Mouse (Mus musculus) midbrain, embryonic 10.5 days (tissue): ENCODE data around the gene Smyd3. TPM values are rescaled to one million over a fixed set of nuclear protein-coding genes. Genes with fewer than 3 reads are reported as not detected.
A peak's percentile ranks its signal among the peaks of the same experiment; 100 is the strongest.

Source experiments
- DNase-seq: peaks from one replicate; pipeline ENCODE4 v3.0.0-alpha.2; 2017; ENCODE audit warnings: low spot score
- H3K27ac ChIP-seq: fragments of 300-500 bp; sonication (generic); replicated peaks from 2 replicates; pipeline ENCODE4 v1.5.1; 2016; ENCODE audit warnings: mild to moderate bottlenecking
- H3K27me3 ChIP-seq: fragments of 300-500 bp; sonication (generic); 2 replicates; pipeline ENCODE4 v1.6.1; 2016; ENCODE audit warnings: low read depth, mild to moderate bottlenecking; ENCODE audit not compliant: poor library complexity, severe bottlenecking
- H3K36me3 ChIP-seq: fragments of 300-500 bp; sonication (generic); 2 replicates; pipeline ENCODE4 v1.6.1; 2016; ENCODE audit warnings: mild to moderate bottlenecking, moderate library complexity
- H3K4me1 ChIP-seq: fragments of 300-500 bp; sonication (generic); 2 replicates; pipeline ENCODE4 v1.6.1; 2016
- H3K4me3 ChIP-seq: fragments of 300-500 bp; sonication (generic); 2 replicates; pipeline ENCODE4 v1.5.1; 2016; ENCODE audit warnings: mild to moderate bottlenecking, moderate library complexity
- H3K9me3 ChIP-seq: fragments of 300-500 bp; sonication (generic); replicated peaks from 2 replicates; pipeline ENCODE4 v1.6.1; 2016; ENCODE audit warnings: mild to moderate bottlenecking
- WGBS: fragments of 180-500 bp; shearing (Covaris S2); methylation state at CpG from one replicate; pipeline ENCODE4 v1.1.7; 2016; 5-methylcytosine and 5-hydroxymethylcytosine counted together
- polyA plus RNA-seq: library from polyadenylated mRNA; unstranded; fragments of >200 nt; fragmentation: Nextera tagmentation; extraction: Ambion mirVana; gene quantifications from 2 replicates; pipeline ENCODE4 v1.2.1, GENCODE M21; 2016

Smyd3 gene
- polyA plus RNA-seq, 1 experiment from 2014 or later: 15.3 TPM

DNA sequence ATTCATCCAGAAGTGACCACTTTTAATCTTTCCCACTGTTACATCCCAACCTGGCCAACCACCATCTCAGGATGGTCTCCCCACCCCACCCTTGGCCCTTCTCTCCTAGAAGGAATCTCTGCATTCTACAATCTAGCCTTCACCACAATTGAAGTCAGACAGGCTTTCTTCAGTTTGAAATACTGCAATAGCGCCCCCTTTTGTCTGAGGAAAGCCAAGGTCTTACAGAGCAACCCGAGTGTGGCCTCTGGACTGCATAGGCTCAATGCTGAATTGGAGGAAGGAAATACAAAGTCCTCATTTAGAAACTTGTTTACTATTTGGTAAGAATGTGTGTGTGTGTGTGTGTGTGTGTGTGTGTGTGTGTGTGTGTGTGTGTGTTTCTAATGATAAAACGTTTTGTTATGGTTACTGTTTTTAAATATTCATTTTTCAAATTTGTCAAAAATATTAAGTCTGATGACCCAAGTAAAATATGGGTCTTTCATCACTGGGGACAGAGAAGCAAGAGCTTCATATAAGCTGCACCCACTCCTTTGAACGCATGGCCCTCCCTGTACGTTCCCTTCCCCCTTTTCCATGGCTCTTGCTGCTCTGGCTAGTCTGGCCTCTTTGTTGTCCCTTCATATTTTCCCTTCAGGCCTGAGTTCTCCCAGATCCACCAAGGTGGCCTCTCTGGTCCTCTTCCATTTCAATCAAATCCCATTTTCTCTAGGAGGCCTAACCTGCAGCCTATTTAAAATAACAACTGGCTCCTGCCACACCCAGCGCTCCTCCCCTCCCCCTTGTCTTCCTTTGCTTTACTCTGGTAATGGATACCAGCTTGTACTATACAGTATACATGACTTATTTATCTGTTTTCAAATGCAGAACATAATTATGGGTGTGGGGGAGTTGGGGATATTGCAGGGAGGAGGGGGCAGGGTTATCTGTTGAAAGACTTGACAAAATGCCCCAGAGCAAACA, 430.5 kb downstream of the Smyd3 start:
- no peak overlapping the region for H3K27ac ChIP-seq
- WGBS: 58% methylated on average over 6 of the region's 6 CpGs

DNA sequence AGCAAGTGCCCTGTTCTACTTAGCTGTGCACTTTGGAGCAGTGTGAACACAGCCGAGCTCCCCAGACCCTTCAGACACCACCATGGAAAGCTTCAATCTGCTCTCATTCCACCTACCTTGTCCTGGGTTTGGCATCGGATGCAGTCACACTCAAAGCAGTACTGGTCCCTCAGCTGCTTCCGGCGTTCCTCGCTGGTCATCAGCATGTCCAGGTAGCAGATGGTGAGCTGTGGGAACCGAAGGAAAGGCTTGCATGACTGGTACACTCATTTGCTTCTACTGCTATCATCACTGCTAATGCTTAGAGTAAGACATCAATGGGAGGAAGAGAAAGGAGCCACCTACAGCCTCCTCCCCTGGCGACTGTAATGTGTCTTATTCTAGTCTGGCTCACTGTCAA, 431.6 kb downstream of the Smyd3 start:
- no peak for DNase-seq
- Histone ChIP-seq H3K4me1 (0 out of 2 replicates have a peak, but pooled peaks cover under 1% of the 10 kb centered on the region), H3K27ac (no peak overlapping the region), H3K27me3 (peaks cover 14% of the 10 kb centered on the region), H3K36me3 (no peaks in the 10 kb centered on the region), H3K4me3 (no peak overlapping the region), H3K9me3 (no peaks in the 10 kb centered on the region; the same call in 1 of the 2 replicates)
- WGBS: 93% methylated on average over 7 of the region's 7 CpGs

More for the DNA sequence above, 430.5 kb downstream of the Smyd3 start:
- Histone ChIP-seq H3K27me3 (peaks cover 14% of the 10 kb centered on the region), H3K9me3 (no peaks in the 10 kb centered on the region; the same call in 1 of the 2 replicates), H3K36me3 (no peaks in the 10 kb centered on the region), H3K4me3 (no peak overlapping the region), H3K4me1 (peaks cover 11% of the 10 kb centered on the region)
- no peak for DNase-seq

DNA sequence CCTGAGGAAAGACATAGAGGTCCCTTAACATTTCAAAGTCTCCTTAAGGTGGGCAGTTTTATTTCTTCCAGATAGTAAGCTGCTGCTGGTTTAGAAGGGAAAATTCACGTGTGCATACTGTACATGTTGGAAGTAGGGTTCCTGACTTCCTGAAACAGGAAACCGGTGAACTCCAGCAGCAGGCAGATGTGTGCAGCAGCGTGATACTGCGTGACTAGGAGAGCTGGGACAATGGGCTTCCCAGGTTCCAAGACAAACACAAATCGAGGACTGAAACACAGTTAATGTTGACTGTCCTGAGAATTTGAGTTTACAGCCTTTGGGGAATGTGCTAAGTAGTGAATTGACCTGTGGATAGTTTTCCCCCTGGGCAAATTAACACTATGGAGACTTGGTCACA, 434.7 kb downstream of the Smyd3 start:
- Histone ChIP-seq H3K27ac (no peak overlapping the region), H3K27me3 (peaks cover 1% of the 10 kb centered on the region; the same call in 1 of the 2 replicates), H3K4me3 (no peak overlapping the region), H3K4me1 (no peaks in the 10 kb centered on the region), H3K36me3 (no peaks in the 10 kb centered on the region), H3K9me3 (no peaks in the 10 kb centered on the region; the same call in 1 of the 2 replicates)
- no peak for DNase-seq
- 78% methylated on average over 5 of the region's 5 CpGs for WGBS

DNA sequence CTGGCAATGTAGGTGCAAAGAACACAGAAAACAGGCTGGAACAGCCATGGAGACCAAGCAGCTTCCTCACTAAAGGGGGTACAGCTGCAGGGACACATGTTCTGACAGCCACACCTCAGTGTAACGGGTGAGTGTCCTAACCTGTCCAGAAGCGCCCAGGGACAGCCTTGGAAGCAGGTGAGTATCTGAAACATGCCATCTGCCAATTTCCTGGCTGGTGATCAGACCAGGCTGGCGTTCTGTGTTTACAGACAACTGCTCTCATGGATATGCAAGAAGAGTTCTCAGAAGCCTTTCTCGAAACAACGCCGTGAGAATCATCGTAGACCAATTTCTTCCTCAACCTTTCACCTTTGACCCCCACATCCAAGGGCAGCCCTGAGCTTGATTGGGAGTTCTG, 444.0 kb downstream of the Smyd3 start:
- H3K27ac ChIP-seq: no peak overlapping the region
- H3K36me3 ChIP-seq: no peaks in the 10 kb centered on the region
- H3K27me3 ChIP-seq: no peaks in the 10 kb centered on the region
- H3K9me3 ChIP-seq: no peaks in the 10 kb centered on the region
- 91% methylated on average over 7 of the region's 7 CpGs for WGBS
- DNase-seq: no peak
- no peak overlapping the region for H3K4me3 ChIP-seq
- peaks cover 14% of the 10 kb centered on the region for H3K4me1 ChIP-seq

DNA sequence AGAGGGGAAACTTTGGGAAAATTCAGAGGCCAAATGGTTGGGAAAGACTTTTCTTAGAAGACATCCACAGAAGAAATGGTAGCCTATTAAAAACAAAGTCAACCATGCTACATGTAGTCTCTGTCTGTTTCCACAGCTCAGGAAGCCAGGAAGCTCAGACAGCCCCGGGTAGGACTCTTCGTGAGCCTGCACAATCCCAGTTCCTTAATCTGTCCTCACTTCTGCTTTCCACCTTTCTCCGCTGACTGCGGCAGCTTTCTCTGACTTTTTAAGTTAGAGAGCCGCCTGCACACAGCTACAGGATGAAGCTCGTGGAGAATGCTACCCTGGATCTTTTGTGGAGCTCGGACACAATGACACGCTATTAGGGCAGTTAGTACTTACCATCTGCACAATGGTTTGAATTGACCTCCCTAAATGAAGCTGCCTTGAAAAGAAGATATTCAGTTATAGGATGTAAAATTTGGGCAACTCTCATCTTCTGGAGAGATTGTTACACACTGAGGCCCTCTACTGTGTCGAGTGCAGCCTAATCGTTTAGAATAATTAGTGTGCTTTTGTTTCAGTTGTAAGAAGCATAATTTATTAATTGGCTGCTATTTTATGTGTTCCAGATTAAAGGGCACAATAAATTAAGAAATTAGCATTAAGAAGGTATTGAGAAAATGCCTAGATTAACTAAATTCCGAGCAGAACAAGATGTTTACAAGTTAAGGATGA, 444.7 kb downstream of the Smyd3 start:
- WGBS: 58% methylated on average over 11 of the region's 11 CpGs
- DNase-seq: no peak

DNA sequence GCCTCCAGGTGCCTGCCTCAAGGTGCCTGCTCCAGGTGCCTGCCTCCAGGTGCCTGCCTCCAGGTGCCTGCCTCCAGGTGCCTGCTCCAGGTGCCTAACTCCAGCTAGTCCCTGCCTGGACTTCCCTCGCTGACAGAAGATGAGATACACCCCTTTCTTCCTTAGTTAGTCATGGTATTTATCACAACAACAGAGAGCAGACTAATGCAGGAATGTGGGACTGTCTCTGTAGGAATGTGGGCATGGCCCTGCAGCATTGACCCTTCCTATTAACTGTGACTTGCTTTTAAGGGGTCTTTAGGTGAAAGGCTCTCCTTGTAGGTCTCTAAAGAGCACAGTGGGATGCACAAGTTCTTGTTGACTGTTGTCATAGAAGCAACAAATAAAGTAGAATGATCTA, 445.4 kb downstream of the Smyd3 start:
- WGBS: 59% methylated on average over 1 of the region's 1 CpGs
- Histone ChIP-seq H3K9me3 (no peaks in the 10 kb centered on the region), H3K27ac (no peak overlapping the region), H3K4me3 (no peak overlapping the region), H3K4me1 (peaks cover 14% of the 10 kb centered on the region), H3K27me3 (no peaks in the 10 kb centered on the region), H3K36me3 (no peaks in the 10 kb centered on the region)
- DNase-seq: no peak

More for the DNA sequence above, 444.7 kb downstream of the Smyd3 start:
- Histone ChIP-seq H3K4me1 (peaks cover 14% of the 10 kb centered on the region), H3K9me3 (no peaks in the 10 kb centered on the region), H3K36me3 (no peaks in the 10 kb centered on the region), H3K27ac (no peak overlapping the region), H3K4me3 (no peak overlapping the region), H3K27me3 (no peaks in the 10 kb centered on the region)

DNA sequence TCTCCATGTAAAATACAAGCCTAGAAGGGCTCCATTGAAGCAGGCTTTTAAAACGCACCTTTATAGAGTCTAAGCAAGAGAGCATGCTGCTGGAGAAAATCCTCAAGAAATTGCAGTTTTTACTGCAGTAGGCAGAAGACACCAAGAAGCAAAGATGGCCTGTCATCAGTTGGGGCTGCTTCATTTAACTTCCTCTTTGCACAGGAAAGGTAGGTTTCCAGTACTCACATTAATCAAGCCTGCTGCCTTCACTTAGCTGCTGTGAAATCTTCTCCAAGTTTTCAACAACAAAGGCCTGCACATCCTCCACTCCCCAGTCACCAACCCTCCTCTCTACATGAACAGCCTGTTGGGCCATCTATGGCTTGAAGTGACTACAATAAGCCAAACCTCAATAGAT, 448.9 kb downstream of the Smyd3 start:
- H3K9me3 ChIP-seq: no peaks in the 10 kb centered on the region
- no peak overlapping the region for H3K27ac ChIP-seq
- H3K4me3 ChIP-seq: no peak overlapping the region
- H3K27me3 ChIP-seq: no peaks in the 10 kb centered on the region
- no peaks in the 10 kb centered on the region for H3K36me3 ChIP-seq
- 90% methylated on average over 1 of the region's 1 CpGs for WGBS
- peaks cover 29% of the 10 kb centered on the region for H3K4me1 ChIP-seq
- DNase-seq: no peak

DNA sequence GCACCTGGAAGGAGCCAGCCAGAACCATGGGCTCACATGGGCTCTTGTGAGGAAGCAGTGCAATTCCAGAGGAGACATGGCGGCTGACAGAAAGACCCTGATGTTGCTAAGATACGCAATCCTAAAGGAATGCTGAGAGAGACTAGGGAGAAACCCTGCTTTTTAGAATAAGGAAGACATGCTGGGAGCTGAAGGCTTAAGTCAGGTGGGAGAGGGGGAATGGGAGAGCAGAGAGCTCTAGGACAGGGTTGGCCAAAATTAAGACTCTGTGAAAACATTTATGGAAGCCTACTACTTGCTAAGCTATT, 452.6 kb downstream of the Smyd3 start:
- H3K9me3 ChIP-seq: no peaks in the 10 kb centered on the region
- H3K4me1 ChIP-seq: peaks cover 34% of the 10 kb centered on the region
- H3K27me3 ChIP-seq: no peaks in the 10 kb centered on the region
- H3K27ac ChIP-seq: peak overlapping the region; percentile 68
- no peaks in the 10 kb centered on the region for H3K36me3 ChIP-seq
- H3K4me3 ChIP-seq: no peak overlapping the region
- no peak for DNase-seq
- WGBS: 48% methylated on average over 2 of the region's 2 CpGs

DNA sequence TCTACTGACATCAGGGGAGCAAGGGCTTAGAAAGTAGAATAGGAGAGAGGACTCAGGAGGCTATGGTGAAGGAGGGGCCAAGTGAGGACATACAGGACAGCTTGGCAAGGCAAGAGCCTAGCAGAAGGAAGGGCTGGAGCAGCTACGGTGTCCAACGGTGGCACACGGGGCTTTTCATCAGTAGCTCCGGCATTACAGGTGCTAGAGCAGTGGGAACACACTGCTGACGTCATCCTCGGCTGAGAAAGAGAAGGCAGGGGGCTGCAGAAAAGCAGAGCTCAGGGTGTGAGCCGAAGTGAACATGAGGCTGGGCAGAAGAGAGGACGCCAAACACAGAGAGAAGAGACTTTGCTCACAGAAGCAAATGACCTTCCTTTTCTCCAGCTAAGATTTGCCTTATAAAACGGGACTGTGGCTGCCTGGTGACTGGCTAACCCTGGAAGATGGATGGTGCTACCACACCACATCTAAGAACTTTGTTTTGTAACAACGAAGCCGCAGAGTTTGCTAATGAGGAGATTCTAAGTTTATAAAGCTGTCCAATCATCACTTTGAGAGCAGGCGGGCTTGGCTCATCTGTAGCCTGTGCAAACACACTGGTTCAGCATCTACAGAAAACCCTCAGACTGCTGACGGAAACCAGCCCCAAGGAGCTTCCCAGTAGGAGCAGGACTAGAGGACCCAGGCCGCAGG, 453.1 kb downstream of the Smyd3 start:
- H3K9me3 ChIP-seq: no peaks in the 10 kb centered on the region
- H3K36me3 ChIP-seq: no peaks in the 10 kb centered on the region
- peak overlapping the region; percentile 68 for H3K27ac ChIP-seq
- DNase-seq: no peak
- H3K27me3 ChIP-seq: no peaks in the 10 kb centered on the region
- no peak overlapping the region for H3K4me3 ChIP-seq
- peaks cover 37% of the 10 kb centered on the region for H3K4me1 ChIP-seq
- WGBS: 84% methylated on average over 14 of the region's 14 CpGs

DNA sequence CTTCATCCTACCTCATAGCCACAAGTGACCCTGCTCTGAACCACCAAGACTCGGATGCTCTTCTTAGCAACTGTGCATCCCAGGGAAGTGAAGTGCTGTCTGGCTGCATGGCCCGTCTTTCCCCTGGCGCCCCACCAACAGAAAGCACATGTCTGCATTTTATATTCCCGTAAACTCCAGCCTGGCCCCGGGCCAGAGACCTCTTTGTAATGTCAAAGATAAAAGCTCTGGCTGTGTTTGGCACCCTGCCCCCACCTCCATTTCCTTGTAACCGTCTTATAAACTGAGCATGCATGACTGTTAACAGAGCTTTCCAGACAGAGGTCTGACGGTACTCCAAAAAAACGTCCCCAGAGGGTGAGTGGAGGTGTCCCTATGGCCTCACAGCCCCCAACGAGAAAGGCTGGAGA, 456.1 kb downstream of the Smyd3 start:
- DNase-seq: no peak
- 72% methylated on average over 9 of the region's 9 CpGs for WGBS

DNA sequence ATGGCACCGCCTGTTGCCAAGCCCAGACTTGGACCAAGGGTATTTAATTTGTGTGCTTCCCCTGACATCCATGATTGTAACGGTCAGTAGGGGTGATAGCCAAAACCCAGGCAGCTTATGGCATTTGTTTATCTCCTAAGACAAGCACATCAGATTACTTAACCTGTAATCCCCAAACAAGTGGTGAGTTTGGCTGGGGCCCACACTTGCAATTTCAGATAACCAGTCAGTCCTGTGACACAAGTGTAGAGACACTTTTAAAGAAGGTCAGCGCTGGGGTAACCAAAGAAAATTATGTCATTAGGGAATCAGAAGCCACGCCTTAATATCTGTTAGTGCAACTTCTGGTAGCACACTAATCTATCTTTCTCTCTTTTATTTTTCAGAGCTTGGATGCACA, 456.8 kb downstream of the Smyd3 start:
- peaks cover 39% of the 10 kb centered on the region for H3K4me1 ChIP-seq
- 0 out of 2 replicates have a peak overlapping the region, but pooled peaks have one; percentile 1 for H3K27ac ChIP-seq
- WGBS: 86% methylated on average over 4 of the region's 4 CpGs

More for the DNA sequence above, 456.1 kb downstream of the Smyd3 start:
- Histone ChIP-seq H3K4me3 (no peak overlapping the region), H3K36me3 (no peaks in the 10 kb centered on the region), H3K27me3 (no peaks in the 10 kb centered on the region), H3K9me3 (no peaks in the 10 kb centered on the region), H3K27ac (0 out of 2 replicates have a peak overlapping the region, but pooled peaks have one; percentile 20), H3K4me1 (peaks cover 39% of the 10 kb centered on the region)

DNA sequence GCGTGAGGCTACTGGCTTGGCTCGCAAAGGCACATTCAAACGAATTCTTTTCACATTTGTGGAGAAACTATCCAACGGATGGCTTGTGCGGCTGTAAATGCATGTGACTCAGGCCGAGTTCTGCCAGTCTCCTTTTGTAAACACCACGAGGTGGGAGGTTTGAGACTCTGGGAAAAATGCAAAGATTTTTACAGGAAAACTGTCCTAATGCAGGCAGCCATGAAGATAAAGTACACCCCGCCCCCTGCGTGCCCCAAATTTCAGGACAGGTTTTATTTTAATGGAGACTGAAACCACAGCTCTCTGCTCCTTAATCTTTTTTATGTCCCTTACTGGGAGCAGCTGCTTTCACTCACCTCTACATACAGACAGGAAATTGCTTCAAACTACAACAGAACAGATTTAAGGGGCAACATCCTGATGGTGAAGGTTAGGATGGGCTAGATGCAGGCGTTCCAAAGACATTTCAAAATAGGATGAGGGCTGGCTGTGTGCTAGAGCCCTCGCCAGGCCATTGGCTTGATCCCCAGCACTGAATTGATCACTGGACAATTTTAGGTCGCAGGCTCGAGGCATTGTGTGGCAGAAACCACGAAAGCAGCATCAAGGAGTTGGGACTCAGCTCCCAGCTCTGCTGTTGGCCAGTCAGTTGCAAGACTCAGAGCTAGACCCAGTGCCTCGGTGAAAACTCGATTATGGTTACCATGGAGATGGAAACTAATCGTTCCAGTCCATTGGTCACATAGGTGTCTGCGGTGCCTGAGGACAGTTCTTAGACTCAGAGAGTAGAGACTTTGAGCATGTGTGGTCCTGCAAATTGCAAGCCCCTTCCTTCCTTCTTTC, 457.5 kb downstream of the Smyd3 start:
- H3K4me1 ChIP-seq: peaks cover 38% of the 10 kb centered on the region
- H3K27me3 ChIP-seq: no peaks in the 10 kb centered on the region
- no peak overlapping the region for H3K4me3 ChIP-seq
- WGBS: 71% methylated on average over 18 of the region's 18 CpGs
- H3K27ac ChIP-seq: peak overlapping the region; percentile 1; the same call in 1 of the 2 replicates
- no peaks in the 10 kb centered on the region for H3K9me3 ChIP-seq
- DNase-seq: peak; percentile 32
- H3K36me3 ChIP-seq: no peaks in the 10 kb centered on the region

More for the DNA sequence above, 456.8 kb downstream of the Smyd3 start:
- Histone ChIP-seq H3K9me3 (no peaks in the 10 kb centered on the region), H3K36me3 (no peaks in the 10 kb centered on the region), H3K27me3 (no peaks in the 10 kb centered on the region), H3K4me3 (no peak overlapping the region)
- DNase-seq: no peak
